Mouse (Mus musculus) megakaryocyte-erythroid progenitor cell, adult 5-6 weeks (primary cell): ENCODE data around the gene Col6a6. TPM values are rescaled to one million over a fixed set of nuclear protein-coding genes. Genes with fewer than 3 reads are reported as not detected.

Experiments
- ATAC-seq: replicated peaks from 2 replicates; pipeline ENCODE4 v1.8.0; 2016; ENCODE audit warnings: mild to moderate bottlenecking, inconsistent platforms; ENCODE audit not compliant: severe bottlenecking, poor library complexity, low FRiP score, low TSS enrichment
- total RNA-seq, 2 experiments: library from RNA; stranded (forward) in 1 of 2; stranded (reverse) in 1 of 2; fragments of 200-1000, 215-1000 nt in 1 of 2; fragments of >200 nt in 1 of 2; fragmentation: Nextera tagmentation in 1 of 2; gene quantifications; 2 replicates each; pipeline ENCODE4 v1.2.3; 2014 to 2017

Col6a6 gene
- total RNA-seq, 2 experiments from 2014 or later = not detected

DNA sequence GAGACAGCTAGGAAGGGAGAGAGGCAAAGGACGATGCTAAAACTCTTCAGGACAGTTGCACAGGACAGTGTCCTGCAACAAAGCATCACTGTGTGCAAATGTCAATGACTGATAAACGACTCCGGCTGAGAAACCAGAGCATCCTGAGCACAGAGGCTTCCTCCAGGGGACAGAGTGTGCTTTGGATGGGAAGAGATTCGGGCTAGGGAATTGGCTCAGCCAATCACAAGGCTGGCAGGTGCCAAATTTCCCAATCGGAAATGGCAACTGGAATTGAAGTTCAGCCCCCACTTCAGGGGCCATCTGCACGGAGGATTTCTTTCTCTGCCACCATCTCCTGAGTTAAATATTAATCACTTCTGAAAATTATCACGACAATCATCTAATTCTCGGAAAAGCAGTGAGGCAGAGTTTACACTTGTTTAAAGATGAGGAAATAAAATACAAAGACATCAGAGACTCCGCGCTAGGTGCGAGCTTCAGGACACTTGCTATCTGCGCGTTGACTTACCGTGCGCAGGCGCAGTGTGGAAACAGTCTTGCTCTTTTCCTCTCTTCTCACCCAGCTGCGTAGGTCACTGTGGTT is 18.9 kb downstream of the Col6a6 start:
- no peak for ATAC-seq

GRCm38 (mm10) chr9:105803416-105803815 is 24.5 kb downstream of the Col6a6 start:
- ATAC-seq = no peak

DNA sequence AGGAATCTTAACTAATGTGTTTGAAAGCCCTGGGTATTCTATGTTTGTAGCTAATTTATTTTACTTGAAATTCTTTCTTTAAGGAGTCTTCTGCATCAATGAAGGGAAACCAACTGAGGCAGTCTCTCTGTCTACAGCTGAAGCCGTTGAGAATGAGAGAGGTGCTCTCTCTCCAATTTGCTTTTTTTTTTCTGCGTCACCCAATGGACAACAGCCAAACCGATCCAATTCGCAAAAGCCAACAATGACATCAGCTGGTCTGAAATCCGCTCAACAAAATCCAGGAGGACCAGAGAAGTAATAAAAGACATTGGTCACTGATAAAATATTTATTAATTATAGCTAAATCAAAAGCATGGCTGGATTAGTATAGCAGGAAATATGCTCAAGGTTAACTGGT is 26.5 kb downstream of the Col6a6 start:
- ATAC-seq = no peak

DNA sequence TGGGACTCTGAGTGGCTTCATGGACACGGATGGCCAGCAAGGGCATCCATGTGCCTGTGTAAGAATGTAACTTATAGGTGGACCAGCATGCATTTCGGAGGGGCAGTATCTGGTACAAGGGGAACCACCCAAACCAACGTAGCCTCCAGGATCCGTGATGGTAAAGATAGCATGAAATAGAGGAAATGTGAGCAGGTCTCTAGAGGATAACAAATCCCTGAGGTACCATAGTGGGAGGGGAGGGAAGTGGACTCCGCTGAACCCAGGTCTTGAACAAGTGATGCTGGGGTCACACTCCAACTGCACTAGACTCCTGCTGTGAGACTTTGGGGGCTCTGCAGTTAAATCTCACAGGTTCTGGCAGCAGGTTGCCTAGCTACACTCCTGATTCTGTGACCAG is 27.7 kb downstream of the Col6a6 start:
- no peak for ATAC-seq

- no peak for ATAC-seq
These were observed 31.8 kb downstream of the Col6a6 start for GRCm38 (mm10) chr9:105796137-105796536.

- no peak for ATAC-seq
These were observed 33.0 kb downstream of the Col6a6 start for GRCm38 (mm10) chr9:105794965-105795364.

DNA sequence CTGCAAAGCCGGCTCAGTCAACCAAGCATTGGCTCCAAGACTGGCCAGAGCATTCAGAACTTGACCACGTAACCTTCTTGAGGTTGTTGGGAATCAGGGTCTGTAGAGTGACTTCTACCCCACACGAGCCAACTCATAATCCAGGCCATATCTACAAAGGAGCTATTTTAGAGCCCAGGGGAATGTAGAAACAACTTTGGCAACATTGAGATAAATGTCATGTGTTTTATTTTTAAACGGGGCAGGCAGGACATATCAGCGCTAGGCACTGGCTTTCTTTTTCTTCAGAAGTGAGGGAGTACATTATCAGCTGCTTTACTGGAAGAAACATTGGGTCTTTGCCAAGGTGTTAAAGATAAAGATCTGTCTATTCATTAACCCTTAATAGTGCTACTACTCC is 36.1 kb downstream of the Col6a6 start:
- no peak for ATAC-seq

DNA sequence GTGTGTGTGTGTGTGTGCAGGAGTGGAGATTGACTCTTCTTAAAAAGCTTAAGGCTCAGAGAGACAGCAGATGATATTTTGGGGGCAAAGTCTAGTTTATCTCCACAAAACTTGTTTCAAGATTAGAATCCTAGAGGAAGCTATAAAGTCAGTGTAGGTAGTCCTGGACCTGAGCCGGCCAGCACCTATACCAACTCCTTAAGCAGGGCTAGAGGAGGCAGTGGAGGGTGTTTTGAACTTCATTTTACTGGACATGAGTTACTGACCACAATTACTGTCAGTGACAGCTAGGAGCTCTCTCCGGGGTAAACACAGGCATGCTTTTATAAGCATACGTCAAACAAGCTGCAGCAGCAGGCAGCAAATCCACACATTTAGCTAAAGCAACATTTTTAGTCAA is 39.8 kb downstream of the Col6a6 start:
- no peak for ATAC-seq

DNA sequence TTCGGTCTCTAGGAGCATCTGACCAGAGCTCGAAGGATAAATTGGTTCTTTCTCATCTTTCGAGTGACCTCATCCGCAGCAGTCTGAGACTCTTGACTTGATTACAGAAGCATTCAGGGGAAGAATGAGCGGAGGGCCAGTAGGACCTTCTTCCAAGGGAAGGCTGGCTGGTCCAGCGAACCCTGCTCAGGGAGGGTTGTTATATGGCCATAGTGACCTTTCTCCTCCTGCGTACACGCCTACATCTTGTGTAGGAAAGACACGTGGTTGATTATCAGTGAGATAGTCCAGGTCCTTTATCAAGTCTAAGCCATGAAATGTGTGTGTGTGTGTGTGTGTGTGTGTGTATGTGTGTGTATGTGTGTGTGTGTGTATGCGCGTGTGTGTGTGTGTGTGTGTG is 40.2 kb downstream of the Col6a6 start:
- no peak for ATAC-seq

- no peak for ATAC-seq
These were observed 43.9 kb downstream of the Col6a6 start for GRCm38 (mm10) chr9:105784026-105784425.

DNA sequence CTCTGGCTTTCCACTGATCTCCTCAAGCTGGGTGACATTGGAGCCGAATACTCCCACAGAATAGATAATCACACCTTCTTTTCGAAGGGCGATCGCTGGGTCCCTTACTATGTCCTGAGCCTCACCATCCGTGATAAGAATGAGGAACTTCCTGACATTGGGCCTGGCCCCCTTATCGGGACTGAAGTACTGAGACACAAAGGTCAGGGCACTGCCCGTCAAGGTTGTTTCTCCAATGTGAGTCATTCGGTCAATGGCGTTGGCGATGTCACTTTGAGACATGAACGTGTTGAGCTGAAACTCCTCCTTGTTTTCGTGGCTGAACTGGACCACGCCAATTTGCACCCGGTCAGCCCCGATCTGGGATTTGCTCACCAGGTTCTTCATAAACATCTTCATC is 47.3 kb downstream of the Col6a6 start:
- ATAC-seq = no peak

DNA sequence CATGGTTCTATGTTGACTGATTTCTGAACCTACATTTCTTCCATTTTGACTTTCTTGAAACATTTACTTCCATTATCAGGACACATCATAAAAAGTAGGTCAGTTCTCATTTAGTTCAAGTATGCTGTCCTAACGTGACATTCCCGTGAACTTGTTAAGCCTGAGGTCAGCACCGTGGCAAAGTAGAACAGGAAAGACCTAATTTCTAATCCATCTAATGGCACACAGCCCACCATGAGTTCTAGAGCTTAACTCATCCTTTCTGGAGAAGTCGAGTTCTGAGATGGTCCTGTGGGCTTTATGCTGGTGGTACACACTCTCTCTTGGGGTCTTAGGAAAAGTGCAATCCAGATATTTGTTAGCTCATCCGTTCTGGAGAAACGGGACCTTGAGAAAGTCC is 49.2 kb downstream of the Col6a6 start:
- ATAC-seq = no peak

DNA sequence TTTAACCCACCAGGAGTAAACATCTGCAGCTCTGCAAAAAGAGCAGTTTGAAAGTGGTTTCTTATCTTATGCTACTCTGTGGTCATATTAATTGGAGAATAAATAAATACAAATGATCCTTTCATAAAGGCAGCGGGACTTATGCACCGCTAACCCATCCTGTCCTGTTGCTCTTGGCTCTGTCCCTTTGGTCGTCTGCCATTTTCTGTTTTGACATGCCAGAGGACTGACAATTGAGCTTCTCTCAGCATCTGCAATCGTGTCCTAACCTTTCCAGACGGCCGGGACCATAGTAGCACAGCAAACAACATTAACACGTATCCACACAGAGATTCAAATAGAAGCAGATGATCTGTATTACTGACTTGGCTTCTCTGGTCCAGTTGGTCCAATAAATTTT is 53.1 kb downstream of the Col6a6 start:
- no peak for ATAC-seq

DNA sequence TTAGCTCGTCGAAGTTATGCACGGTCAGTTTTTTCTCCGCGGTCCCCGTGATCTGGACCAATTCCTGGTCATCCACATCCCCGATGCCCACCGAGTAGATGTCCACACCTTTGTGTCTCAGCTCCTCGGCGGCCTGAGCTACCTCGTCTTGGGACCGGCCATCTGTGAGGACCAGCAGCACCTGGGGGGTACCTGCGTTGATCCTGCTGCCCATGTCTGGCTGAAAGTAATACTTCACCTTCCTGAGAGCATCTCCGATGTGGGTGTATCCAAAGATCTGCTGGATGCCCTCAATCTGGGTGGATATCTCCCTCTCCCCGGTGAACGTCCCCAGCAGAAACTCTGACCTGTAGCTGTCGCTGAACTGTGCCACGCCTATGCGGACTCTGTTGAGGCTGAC is 53.6 kb downstream of the Col6a6 start:
- ATAC-seq = no peak

- ATAC-seq = no peak
These were observed 56.6 kb downstream of the Col6a6 start for GRCm38 (mm10) chr9:105771380-105771779.

- ATAC-seq = no peak
These were observed 57.3 kb downstream of the Col6a6 start for GRCm38 (mm10) chr9:105770690-105771089.

DNA sequence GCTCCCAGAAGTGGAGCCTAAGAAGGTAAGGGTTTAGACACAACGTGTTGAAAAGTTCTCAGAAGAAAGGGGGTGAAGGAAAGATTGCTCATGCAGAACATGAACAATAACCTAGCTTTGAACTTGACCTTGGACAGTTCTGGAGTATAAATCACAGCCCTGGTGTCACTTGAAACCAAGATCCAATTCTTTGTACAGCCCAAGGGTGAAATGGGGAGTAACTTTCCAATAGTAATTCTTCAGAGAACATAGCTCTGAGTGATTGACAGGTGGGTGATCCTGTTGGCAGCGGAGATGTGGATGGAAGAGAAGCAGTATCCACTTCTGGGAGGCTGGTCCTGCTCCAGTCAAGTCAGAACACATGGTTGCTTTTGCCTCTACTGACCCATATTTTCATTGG is 62.1 kb downstream of the Col6a6 start:
- no peak for ATAC-seq

DNA sequence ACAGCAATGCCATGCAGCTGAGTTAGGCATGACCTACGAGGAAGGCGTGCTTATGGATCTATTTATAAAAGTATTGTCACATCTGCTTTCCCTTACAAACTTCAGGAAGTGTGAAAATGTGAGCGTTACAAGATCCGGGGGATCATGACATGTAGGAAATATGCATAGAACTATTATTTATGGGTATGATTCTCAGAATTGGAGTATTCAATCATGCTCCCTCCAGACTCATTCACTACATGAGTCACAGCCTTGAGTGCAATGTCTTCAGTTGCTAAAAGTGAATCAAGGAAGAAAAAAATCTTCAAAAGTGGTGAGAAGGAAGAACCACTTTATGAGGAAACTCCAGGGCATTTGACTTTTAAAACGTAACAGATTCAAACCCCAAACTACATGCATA is 63.3 kb downstream of the Col6a6 start:
- ATAC-seq = no peak

DNA sequence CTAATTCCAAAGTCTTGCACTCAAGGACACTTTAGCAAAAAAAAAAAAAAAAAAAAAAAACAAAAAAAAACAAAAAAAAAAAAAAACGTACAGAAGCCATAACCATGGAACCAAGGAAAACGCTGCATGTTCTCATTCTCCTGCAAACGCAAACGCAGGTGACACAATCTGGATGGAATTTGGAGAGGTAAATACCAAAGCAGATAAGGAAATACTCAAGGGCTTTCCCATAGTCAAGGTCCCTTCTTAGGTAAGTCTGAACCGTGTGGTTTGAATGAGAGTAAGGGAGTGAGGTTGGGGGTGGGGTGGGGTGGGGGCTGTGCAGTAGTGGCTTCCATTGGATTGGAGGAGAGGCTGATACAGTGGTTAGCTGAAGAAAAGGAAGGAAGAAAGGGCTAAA is 63.8 kb downstream of the Col6a6 start:
- no peak for ATAC-seq

- ATAC-seq = no peak
These were observed 64.3 kb downstream of the Col6a6 start for GRCm38 (mm10) chr9:105763625-105764024.

GRCm38 (mm10) chr9:105762274-105762673 is 65.7 kb downstream of the Col6a6 start:
- ATAC-seq = no peak

DNA sequence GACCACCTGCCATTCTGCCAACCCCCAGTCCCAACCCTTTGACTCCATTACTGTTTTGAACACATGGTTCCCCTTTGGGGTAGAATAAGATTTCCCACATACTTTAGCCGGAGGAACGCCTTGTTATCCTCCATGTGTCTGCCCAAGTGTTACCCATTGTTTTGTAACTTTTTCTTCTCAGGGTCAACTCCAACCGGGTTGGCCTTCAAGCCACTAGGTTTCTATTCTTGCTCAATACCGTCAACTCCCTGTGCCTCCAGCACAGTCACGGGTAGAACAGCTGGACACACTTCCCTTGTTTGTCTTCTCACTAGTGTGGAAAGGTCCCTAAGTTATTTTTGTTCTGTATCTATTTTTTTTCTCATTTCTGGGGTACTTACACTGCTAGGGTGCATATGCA is 69.1 kb downstream of the Col6a6 start:
- no peak for ATAC-seq
